Mouse (Mus musculus) urinary bladder, postnatal 4 days (tissue): ENCODE measurements around the gene Ppp1r15b.

Experiments used
- DNase-seq, 2 experiments: peaks; one replicate each; pipeline ENCODE4 v3.0.0; 2021 to 2022; ENCODE audit warnings: low spot score in 2 of 2

Ppp1r15b gene

DNA sequence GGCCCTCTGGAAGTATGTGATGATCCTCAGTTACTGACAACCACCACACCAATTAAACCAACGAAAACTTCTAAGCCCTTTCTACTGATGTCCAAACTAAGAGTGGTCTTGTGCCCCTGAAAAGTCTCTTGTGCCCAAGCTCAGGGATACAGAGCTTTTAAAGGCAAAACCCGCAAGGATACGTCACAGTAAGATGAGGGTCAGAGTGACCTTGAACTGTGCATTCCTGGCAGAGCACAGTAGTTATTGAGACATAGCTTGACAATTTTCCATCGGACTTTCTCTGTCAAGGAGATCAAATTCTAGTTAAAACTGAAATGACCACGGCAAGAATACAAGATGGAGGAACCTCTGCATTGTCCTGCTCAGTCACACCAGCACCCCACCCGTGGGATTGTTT is 9.7 kb upstream of the Ppp1r15b start:
- DNase-seq = no peak

DNA sequence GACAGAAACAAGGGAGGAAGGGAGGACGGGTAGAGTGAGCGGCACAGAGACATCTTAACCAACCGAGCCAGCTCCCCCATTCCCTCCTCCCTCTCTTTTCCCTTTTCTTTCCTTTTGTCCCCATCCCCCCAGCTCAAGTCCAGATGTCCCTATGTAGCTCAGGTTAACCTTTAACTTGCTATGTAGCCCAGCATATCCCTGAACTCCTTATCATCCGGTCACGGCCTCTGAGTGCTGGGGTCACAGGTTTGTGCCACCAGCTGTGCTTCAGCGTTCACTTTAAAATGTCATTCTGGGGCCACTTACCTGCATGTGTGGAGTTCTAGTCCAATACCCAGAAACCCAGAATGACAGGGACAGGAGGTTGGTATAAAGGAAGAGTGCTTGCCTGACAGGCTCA is 6.8 kb upstream of the Ppp1r15b start:
- DNase-seq = no peak

GRCm38 (mm10) chr1:133125640-133126364 is 5.1 kb upstream of the Ppp1r15b start:
- DNase-seq = no peak

GRCm38 (mm10) chr1:133126365-133126740 is 4.6 kb upstream of the Ppp1r15b start:
- no peak for DNase-seq

- DNase-seq = no peak
Measured at GRCm38 (mm10) chr1:133127328-133127727, 3.6 kb upstream of the Ppp1r15b start.

GRCm38 (mm10) chr1:133129471-133130221 is 1.3 kb upstream of the Ppp1r15b start:
- DNase-seq = no peak

DNA sequence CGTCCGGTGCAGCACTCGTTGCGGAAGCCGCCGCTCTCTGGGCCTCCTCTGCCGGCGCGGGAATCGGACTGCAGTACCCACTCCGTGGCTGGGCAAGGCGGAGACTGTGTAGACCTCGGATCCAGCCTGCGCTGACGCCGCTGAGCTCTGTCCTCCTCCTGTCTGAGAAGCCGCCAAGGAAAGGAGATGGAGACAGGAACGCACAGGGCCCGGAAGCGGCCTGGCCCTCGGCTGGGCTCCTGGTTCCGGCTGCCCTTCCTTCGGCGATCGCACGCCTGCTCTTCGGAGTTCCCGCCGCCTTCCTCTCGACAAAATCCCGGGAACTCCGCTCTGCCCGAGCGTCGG is 590 bp downstream of the Ppp1r15b start:
- no peak for DNase-seq

GRCm38 (mm10) chr1:133131936-133132335 is 993 bp downstream of the Ppp1r15b start:
- no peak for DNase-seq

- DNase-seq = no peak
Measured at GRCm38 (mm10) chr1:133132388-133133326, 1.7 kb downstream of the Ppp1r15b start.

DNA sequence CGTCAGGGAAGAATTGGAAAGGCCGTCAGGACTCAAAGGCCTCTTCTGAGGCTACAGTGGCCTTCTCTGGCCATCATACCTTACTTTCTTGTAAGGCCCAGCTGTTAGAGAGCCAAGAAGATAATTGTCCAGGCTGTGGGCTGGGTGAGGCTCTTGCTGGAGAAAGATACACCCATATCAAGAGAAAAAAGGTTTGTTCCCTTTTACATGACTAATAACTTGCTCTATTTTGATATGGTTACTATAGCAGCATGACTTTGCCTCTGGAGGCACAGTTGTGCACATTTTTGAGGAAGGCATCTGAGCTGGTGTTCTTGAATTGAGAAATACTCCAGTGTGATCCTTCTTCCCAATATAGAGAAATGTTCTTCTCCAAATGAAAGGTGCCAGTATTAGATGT is 2.5 kb downstream of the Ppp1r15b start:
- DNase-seq = no peak

- DNase-seq = no peak
Measured at GRCm38 (mm10) chr1:133134071-133134470, 3.1 kb downstream of the Ppp1r15b start.

GRCm38 (mm10) chr1:133134881-133135280 is 3.9 kb downstream of the Ppp1r15b start:
- DNase-seq = no peak

GRCm38 (mm10) chr1:133135808-133136207 is 4.9 kb downstream of the Ppp1r15b start:
- DNase-seq = no peak

DNA sequence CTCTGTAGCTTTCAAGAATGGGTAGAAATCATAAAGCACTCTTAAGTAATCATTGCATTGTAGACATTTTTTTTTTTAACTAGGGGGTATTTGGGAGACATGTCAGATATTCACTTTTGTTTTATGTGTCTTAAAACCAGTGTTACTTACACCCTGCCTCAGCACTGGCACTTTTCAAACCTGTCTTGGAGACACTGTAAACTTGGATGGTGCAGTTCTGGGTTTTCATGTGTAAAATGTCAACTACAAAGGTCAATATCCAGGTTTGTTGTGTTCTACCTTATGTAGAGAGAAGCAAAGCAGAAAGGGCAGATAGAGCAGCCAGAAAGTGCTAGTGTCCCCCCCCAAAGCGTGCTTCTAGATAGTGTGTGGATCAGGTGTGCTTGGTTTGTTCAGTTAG is 7.5 kb downstream of the Ppp1r15b start:
- no peak for DNase-seq

DNA sequence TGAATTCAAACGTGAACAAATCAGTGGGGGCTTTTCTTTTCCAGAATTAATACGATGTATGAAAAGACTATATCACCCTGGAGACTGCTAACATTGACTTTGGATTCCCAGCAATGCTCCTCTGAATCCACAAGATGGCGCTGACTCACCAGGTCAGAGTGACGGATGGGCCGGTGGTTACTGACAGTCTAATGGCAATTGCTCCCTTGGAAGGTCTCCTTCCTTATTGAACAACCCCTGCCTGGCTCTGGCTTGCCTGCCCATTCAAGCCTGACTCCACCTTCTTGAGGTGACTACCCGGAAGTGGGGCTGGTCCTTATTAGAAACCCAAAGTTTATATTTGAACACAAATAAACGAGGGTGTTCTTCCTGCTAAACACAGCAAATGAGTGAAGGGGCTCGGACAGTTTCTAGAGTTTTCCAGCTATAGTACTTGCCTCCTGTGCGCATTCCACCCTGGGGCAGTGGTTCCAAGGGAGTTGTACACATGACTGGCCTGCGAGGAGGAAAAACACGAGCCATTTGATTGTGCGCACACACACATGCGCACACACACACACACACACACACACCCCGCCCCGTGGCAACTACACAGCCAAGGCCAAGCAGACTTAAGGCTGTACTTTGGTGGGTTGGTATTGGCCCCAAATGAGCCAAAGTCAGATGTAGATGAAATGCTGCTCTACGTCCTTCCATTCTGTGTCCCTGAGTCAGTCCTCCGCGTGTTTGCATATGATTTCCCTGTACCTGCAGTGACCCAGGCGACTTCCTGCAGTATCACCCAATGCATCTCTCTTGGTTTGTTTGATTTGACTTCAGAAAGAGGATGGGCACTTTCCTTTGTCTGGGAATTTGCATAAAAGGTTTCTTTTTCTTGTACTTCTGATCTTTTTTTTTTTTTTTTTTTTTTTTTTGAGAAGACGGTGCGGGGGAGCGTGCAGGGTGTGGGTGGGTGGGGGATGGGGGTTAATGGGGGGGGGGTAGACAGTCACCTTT is 15.4 kb downstream of the Ppp1r15b start:
- peak; percentile 44 to 62 for DNase-seq

DNA sequence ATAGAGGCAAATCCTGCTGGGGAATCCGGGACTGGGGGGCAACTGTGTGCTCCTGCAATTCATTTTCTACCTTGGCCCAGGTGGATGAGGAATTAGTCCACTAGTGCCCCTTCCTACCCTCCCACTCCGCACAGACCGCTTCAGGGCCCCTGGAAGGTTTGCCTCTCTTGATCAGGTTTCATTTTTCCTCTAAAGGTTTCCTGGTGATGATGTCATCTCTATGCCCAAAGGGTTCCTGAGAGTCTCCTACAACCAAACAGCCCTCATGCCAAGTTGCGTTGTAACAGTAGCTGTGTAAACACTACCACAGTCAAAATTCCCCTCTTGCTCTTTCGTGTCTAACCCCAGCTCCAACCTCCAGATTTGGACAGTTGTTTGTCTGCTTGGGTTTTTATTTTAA is 16.4 kb downstream of the Ppp1r15b start:
- no peak for DNase-seq

- DNase-seq = no peak
Measured at GRCm38 (mm10) chr1:133148122-133148521, 17.2 kb downstream of the Ppp1r15b start.

DNA sequence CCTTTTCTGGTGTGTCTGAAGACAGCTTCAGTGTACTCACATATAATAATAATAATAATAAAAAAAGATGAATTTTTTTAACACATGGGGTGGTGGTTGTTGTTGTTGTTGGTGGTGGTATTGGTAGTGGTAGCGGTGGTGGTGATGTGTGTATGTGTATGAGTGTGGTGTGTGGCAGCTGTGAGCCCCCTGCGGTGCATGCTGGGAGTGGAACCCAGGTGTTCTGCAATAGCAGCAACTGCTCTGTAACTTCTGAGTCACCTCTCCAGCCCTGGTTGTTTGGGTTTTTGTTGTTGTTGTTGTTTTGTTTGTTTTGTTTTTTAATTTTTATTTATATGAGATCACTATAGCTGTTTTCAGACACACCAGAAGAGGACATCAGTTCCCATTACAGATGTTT is 19.6 kb downstream of the Ppp1r15b start:
- no peak for DNase-seq

GRCm38 (mm10) chr1:133152213-133152612 is 21.3 kb downstream of the Ppp1r15b start:
- DNase-seq = no peak

GRCm38 (mm10) chr1:133155270-133155669 is 24.3 kb downstream of the Ppp1r15b start:
- DNase-seq = no peak

DNA sequence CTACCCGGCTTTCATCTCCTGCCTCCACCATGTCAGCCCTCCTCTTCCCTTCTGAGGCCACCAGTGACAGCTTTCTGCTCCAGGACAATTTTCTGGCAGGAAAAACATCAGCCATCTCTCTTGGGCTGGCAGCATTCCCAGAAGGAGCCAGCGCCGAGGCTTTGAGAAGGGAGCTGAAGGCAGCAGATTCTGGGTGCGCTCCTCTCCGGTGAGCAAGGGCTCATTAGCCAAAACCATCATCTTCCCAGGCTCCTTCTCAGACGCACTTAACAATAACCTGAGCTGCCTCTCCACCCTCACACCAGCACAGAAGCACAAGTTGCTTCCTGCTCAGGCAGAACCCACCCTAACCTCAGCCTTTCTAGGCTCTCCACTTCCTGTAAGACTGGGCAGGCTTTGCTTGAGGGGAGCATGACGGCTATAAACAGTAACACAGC is 28.2 kb downstream of the Ppp1r15b start:
- DNase-seq = no peak
